Mouse (Mus musculus): ENCODE measurements around the gene Majin. TPM values are rescaled to one million over a fixed set of nuclear protein-coding genes. Genes with fewer than 3 reads are reported as not detected.

Majin gene
- not detected for total RNA-seq (2021)
- long read RNA-seq, experiment 1 = 0 reads
- long read RNA-seq, experiment 2 = 0 reads

DNA sequence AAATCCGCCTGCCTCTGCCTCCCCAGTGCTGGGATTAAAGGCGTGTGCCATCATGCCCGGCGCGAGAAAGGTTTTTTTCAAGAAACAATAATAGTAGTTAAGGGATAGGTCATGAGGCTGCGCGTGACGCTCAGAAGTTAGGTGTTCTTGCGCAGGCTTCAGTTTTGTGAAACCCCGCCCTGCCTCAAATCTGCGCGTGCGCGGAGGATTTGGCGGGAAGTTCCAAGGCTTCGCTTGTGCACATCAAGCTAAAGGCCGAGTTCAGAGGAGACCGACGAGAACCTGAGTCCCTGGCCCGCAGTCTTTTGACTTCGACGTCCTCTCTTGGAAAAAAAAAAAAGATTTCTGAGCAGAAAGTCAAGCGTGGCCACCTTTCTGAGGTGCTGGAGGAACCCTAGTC lies at the start of gene Majin:
Majin (plus strand) TSS at position 258 of the 400 bp plus-strand sequence.
- intact Hi-C loops (cut with DNase I) = no loop called here
- no peak for DNase-seq

DNA sequence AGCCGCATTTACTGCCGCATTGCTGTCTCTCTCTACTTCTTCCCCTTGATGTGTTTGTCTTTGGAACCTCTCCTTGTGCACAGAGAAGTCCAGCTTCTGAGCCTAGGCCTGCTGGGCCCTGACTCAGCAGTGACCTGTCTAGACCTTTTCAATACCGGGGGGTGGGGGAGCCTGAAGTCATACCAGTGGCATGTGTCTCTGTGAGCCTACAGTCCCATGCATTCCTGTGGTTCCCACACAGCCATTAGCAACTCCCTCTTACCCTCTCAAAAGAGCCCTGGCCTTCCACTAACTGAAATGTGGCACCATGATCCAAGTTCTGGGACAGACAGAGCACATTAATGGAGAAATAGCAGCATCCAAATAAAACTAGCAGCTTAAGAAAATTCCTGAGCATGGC lies 47.8 kb upstream of the Majin start:
- DNase-seq = no peak
- intact Hi-C loops (cut with DNase I) = loop anchor here (5.0 kb wide), 1 partner anchor 171 kb away; the partner anchor contains the start of gene Cdc42bpg

DNA sequence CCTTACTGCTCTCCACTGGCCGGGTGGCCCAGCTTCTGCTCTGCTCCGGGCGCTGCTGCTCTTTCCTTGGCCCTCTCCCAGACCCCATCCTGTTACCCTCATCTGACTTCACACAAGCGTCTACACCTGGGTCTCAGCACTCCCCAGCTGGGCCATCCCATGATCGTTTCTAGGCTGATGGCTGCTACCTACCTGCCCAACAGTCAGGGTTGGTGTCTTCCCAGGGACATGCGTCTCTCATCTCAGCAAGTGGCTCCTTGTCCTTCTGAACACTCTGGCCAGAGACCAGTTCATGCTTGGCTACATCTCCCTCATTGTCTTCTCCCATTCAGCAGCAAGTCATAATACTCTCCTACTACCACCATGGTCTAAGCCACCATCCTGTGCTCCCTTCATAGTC lies 44.5 kb upstream of the Majin start:
- intact Hi-C loops (cut with DNase I) = loop anchor here (5.0 kb wide), 2 partner anchors 93 to 168 kb away; partner anchors contain the start of gene Cdc42bpg

DNA sequence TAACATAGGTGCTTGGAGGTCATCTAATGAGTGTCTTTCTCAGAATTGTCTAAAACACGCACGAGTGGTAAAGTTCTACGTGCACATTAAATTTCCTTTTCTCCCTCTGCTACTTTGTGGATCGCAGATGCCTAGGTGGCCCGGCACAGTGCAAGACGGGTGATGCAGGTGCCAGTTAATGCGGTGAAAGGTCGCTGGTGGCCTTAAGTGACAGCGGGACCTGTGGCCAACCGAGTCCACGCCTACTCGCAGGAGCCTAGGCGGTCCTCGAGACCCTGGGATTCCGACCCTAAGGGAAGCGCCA lies 43.9 kb upstream of the Majin start:
- intact Hi-C loops (cut with DNase I) = loop anchor here (5.0 kb wide), 1 partner anchor 92 kb away; no protein-coding TSS in a partner anchor

More for the DNA sequence above, 44.5 kb upstream of the Majin start:
- no peak for DNase-seq

DNA sequence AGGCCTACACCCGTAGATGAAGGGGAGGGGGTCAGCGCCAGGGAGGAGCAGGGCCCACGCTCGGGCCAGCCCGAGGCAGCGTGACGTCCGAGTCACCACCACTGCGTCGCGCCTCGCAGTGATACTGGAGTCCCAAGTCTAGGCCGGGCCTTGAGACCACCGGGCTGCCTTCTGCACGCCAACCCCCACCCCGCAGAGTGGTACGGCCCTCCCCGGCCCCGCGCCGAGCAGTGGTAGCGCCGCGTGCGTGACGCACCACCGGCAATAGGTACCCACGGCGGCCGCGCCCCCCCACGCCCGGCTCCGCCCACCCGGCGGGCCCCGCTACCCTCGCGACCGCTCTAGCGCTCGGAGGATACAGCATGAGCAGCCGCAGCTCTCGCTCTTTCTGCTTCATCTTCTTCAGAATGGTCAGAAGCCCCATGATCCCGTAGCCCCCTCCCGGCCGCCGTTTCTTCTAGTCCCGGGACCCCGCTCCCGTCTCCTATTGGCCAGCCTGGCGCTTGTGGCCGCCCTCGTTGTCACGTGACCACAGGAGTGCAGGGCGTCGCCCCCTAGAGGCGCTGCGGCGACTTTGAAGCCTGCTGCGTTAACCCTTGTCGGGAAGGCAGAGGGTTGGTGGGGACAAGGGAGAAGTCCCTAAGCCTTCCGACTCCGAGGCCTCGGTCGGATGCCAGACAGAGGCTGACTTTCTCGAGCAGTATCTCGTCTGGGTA lies 43.4 kb upstream of the Majin start, which contains the start of gene Batf2:
Batf2 (plus strand) TSS at position 306 of the 716 bp plus-strand sequence.
- DNase-seq = peak; percentile 85 to 89
- intact Hi-C loops (cut with DNase I) = loop anchor here (5.0 kb wide), 1 partner anchor 91 kb away; no protein-coding TSS in a partner anchor

More for the DNA sequence above, 43.9 kb upstream of the Majin start:
- DNase-seq = no peak

DNA sequence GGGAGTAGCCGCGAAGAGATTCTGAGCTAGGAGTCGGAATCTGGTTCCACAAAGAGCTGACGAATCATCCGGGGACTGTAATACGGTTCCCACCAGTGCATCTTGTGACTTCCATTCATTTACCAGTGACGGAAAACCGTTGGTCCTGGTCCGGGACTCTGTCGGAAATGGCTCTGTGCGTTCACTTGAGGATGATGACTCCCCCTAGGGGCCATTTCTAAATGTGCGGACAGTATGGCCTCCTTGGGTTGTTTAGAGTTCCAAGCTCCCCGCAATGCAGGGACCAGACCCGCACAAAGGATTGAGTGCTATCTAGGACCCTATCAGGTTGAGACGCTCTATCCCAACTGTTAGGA lies 42.8 kb upstream of the Majin start, which contains the start of gene Arl2:
Arl2 (minus strand) TSS at position 155 of the 356 bp plus-strand sequence.
- peak in 1 of 2 experiments; percentile 63 for DNase-seq
- intact Hi-C loops (cut with DNase I) = loop anchor here (5.0 kb wide), 1 partner anchor 91 kb away; no protein-coding TSS in a partner anchor

DNA sequence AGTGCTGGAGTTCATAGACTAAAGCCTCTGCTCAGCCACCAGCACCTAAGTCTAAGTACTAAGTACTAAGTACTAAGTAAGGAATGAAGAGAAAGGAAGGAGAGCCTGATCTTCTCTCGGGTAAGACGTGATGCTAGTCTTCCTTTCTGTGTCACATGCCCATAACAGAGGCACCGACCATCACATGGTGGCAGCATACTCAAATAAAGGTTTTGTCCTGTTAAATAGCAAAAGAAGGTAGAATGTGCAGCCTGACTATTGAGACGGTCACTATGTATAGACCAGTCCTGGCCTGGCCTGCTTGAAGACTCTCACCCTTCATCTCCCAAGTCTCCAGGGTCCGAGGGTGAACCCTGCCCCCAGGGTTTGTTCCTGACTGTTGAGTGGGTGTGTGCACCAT lies 39.3 kb upstream of the Majin start:
- intact Hi-C loops (cut with DNase I) = loop anchor here (5.0 kb wide), 1 partner anchor 87 kb away; no protein-coding TSS in a partner anchor
- no peak for DNase-seq

DNA sequence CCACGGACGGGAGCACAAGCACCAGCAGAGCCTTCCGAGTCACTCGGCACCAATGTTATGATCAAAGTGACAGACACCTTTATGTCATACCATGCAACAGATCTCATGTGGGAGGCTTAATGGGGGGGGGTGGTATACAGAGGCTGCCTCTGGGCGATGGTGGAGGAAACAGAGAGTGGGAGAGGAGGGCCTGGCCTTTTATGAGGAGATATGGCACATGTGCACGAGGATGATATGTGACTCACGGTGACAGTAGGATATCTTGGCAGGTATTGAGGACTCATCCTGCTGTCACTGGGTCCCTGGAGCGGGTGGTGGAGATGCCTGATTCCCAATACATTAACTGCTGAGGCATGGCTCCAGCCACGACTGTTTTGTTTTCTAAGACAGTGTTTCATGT lies 29.0 kb upstream of the Majin start:
- intact Hi-C loops (cut with DNase I) = no loop called here
- no peak for DNase-seq

DNA sequence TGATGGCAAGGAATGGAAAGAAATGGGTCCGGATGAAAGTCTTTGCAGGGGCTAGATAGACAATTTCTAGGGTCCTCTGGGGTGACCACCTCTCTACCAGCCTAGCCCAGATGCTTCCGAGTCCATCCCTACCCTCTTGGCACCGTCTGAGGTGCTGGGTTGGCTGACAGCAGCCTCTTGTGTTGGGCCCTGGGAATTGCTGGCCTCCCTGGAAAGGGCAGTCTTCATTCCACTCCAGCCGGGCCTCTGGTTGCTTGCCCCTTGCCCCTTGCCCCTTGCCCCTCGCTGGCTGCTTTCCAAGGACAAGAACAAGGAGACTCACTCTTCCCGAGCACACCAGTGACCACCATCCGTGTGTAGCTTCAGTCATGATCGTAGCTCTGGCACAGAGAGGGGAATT lies 27.8 kb upstream of the Majin start:
- DNase-seq = no peak

DNA sequence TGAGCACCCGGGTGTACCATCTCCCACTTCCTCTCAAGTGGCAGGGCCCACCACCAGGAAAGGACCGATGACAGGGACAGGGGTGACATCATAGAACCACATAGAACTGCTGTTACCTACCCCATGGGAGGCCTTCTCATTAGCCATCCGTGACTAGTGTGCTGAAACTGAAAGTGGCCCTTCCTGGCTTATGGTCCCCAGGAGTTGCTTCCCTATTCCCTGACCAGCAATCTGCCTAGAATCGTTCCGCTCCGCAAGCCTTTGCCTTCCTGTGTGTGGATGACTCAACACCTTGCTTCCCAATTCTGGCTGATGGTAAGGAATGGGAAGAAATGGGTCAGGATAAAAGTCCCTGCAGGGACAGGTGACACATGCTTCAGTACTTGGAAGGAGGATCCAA lies 27.0 kb upstream of the Majin start:
- DNase-seq = no peak
- intact Hi-C loops (cut with DNase I) = no loop called here

More for the DNA sequence above, 27.8 kb upstream of the Majin start:
- intact Hi-C loops (cut with DNase I) = no loop called here

DNA sequence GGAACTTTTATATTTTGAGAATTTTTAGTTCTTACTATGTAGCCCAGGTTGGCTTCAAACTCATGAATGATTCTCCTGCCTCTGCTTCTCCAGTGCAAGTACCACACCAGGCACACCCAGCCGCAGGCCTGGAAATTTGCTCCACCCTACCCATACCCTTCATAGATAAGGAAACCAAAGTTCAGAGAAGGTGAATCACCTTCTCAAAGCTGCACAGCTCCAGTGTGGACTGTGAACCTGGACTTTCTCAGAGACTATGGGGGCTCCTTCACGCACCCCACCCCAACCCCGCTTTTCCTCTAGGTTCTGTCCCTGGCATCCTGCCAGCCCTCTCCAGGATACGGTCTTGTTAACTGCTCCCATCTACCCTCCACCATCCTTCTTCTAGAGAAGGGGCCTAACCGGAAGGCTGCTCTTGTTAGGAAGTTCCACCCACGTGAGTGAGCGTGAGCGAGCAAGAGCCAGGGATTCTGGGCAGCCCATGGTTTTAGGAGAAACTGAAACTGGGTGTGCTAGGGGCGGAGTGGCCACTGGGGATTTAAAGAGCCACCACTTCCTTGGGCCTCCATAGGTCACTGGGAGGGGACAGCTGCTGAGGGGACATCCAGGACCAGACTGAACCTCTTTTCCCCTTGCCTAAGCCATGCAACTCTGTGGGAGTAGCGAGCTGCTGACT lies 20.2 kb upstream of the Majin start:
- intact Hi-C loops (cut with DNase I) = no loop called here
- DNase-seq = no peak

DNA sequence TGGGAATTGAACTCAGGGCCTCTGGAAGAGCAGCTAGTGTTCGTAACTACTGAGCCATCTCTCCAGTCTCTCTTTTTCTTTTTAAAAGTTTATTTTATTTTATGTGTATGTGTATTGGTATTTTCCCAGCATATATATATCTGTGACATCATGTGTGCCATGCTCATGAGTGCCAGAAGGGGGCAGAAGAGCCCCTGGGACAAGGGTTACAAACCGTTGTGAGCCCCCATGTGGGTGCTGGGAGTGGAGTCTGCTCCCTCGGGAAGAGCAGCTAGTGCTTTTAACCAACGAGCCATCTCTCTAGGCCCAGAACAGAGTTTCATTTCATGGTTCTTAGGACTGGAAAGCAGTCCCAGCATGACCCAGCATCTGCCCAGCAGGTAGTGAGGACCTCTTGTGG lies 17.4 kb upstream of the Majin start:
- no peak for DNase-seq
- intact Hi-C loops (cut with DNase I) = loop anchor here (5.0 kb wide), 1 partner anchor 51 kb away; no protein-coding TSS in a partner anchor

DNA sequence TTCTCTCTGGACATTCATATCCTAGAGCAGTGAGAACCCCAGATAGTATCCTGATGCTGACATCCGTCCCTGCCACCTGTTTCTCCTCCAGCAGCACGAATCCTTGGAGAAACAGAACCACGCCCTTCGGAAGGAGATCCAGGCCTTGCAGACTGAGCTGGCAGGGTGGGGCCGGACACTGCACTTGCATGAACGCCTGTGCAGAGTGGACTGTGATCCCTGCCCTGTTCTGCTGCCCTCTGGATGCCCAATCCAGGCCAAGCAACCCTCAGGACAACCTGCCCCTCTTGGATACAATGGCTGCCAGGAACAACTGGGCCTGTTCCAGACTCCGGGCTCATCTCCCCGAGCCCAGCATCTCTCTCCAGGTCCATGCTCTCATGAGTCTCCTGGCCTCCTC lies 13.0 kb upstream of the Majin start:
- intact Hi-C loops (cut with DNase I) = no loop called here
- no peak for DNase-seq

DNA sequence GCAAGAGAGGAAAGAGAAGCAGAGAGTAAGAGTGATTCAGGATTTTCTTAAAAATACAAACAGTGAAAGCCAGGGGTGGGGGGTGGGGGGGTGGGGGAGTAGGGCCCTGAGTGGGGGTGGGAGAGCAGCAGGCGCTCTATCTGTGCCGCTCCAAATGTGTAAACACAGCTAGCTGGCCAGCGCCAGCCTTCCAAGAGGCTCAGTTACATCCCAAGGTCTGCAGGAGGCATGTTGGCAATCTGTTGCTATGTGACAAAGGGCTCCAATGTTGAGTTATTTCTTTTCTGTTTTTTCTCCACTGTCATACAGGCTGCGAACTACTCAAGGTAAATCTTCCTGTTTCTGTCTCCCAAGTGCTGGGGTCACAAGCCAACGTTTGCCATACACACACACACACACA lies 9.4 kb upstream of the Majin start:
- intact Hi-C loops (cut with DNase I) = no loop called here
- no peak for DNase-seq

DNA sequence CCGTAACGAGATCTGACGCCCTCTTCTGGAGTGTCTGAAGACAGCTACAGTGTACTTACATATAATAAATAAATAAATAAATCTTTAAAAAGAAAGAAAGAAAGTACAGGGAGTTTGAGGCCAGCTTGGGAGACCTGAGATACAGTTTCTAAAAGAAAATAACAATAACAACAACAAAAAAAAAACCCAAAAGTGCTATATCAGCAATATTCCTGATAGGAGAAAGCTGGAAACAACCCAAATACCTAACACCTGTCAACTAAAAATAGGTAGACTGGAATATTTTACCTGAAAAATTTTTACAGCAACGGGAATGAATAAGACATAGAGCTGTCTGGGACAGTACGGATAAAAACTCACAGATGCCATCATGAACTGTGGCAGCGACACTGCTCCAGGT lies 5.4 kb upstream of the Majin start:
- intact Hi-C loops (cut with DNase I) = no loop called here
- no peak for DNase-seq

DNA sequence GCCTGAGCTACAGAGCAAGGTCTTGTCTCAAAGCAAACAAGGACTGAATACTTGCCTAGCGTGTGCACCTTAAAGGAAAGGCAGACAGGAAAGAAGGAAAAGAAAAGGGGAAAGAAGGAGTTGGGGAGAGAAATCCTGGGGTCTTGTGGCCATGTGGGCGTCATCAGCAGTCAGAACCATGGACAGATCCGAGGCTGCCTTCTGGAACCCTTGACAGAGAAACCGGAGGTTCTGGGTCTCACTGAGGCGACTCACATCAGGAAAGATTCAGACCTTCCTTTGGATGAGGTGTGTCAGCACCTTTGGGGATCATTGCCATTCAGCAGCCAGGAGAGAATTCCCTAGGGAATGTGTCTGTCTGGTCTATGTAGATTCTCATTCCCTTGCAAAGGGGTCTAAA lies 2.6 kb upstream of the Majin start:
- DNase-seq = no peak
- intact Hi-C loops (cut with DNase I) = no loop called here

DNA sequence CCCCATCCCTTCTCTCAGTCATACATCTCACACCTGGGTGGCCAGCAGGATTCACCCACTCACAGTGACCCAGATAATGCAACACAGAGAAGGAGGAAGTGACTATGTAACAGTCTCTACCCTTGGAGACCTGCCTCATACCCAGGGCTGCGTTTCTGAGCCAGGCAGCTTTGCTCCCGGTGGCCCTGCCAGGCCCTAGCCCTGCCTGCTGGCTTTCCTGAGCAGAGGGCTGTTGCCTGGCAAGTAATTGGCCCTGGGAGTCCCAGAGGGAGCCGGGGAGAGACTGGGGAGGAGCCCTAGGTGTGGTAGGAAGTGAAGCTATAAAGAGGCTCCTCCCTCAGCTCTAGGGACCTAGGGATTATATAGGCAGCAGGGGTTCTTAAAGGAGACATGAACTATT lies 1.7 kb upstream of the Majin start:
- intact Hi-C loops (cut with DNase I) = no loop called here
- DNase-seq = no peak

DNA sequence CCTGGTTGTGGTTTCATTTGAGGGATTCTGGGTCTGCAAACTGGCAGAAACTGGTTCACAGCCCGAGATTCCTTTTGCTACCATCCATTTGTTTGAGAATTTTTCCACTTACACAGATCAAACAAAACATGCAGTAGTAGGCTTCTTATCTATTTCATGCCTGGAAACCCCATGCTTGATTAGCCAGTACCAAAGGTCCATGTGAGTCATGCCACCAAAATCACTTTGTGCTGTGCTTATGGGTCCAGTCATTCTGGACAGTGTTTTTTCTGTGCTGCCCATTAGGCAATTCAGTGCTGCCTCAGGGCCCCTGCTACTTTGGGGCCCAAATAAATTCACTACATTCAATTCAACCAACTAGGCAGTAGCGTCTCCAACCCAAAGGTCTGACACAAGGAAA lies 20.1 kb downstream of the Majin start:
- no peak for DNase-seq
- intact Hi-C loops (cut with DNase I) = no loop called here

DNA sequence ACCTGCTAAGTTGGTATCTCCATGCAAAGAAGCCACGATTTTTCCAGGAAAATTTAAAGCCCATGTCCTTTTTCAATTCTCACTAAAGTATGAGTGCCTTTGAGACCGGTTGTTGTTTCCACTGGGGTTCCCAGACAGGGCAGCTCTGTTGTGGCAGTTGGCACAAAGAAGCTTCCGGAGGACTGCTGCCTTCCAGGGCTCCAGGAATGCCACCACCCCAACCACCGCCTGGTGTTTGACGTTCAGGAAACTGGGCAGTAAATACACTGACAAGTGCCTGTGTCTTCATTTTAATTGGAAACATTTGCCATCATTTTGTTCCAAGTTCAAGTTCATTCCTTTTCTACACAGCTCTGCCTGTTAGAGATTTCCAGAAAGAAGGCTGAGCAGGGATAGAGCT lies 22.5 kb downstream of the Majin start:
- DNase-seq = no peak
- intact Hi-C loops (cut with DNase I) = no loop called here

DNA sequence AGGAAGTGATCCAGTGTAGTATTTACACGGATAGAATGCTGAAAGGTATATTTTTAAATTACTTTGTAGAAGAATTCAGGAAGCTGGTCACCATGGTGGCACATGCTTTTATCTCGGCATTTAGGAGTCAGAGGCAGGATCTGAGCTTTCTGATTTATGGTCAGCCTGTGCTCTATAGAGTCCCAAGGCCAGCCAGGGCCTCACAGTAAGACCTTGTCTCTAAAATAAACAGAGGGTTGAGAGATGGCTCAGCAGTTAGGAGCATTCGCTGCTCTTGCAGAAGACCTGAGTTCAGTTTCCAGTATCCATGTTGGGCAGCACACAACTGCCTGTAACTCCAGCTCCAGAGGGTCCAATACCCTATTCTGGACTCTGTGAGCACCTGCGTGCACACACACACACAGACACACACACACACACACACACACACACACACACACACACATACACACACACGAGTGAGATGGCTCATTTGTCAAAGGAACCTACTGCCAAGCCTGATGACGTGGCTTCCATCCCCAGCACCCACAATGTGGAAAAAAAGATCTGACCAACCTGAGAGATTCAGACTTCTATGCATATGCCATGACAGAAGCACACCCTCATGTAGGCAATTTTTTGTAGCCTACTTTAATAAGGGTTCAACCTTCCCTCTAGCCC lies 32.0 kb downstream of the Majin start:
- intact Hi-C loops (cut with DNase I) = loop anchor here (5.0 kb wide), 1 partner anchor 49 kb away; no protein-coding TSS in a partner anchor
- no peak for DNase-seq

DNA sequence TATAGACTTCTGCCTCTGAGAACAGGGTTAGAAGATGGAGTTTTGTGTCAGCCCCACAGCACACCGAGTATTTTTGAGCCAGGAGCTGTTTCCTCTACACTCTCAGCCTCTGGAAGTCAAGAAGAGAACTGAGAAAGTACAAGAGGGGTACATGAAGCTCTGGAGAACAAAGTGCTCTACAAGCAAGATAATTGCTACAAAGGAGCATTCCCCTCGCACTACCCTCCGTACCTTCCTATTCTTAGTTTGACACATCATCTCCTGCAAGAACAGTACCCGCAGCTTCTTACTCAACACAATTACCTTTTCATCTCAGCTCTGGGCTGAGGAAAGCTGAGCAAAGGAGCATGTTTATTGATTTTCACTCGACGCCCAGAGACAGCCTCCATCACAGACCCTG lies 34.4 kb downstream of the Majin start:
- intact Hi-C loops (cut with DNase I) = loop anchor here (5.0 kb wide), 1 partner anchor 51 kb away; no protein-coding TSS in a partner anchor
- DNase-seq = no peak
